In the genomic region with DNA sequence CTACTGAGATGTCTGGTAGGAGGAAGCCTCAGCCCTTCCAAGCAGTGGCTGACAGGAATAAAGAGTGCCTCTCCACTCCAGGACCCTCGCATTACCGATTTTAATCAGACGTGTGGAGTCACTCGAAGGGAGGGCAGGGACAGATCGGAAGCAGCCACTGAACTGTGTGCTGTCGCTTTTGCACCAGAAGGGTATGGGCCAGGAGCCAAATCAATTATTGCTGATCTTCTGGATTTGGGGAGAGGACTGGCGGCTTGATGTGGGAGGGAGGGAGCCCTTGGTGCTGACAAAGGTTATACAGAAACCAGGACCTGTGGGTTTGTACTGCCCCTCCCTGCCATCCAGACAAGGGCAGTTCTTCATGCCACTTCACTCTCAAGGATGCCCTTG, we compare ENCODE assay signal across 12 mouse cellular contexts.
DNase-seq lines count a peak whose midpoint lies in the region; ATAC-seq and TF ChIP-seq lines count a peak whose summit lies in the region.
"Had no signal": no experiment of that assay in that cellular context is flagged by ENCODE, and none has a peak within 500 bp of the region (broad histone marks: within the 10 kb centered on the region; RNA-seq: fewer than 3 reads in every experiment).

No protein-coding gene starts in this region.

- no peak for DNase-seq in kidney, postnatal 36 days
- DNase-seq in cerebellum, postnatal 14 days: peak; percentile 88
- peak; percentile 90 for DNase-seq in midbrain, postnatal 0 days (ENCODE audit: low spot score)
- DNase-seq in spleen, postnatal 4 days (ENCODE audit: low spot score in 2 of 2): no peak
- no peak for DNase-seq in liver
- DNase-seq in heart, adult 9 months (ENCODE audit: low spot score in 2 of 2): no peak

- no peaks in the 10 kb centered on the region for H3K9me3 ChIP-seq in kidney, embryonic 14.5 days (ENCODE audit: control insufficient read depth, low read length)
- no peaks in the 10 kb centered on the region for H3K9me3 ChIP-seq in hindbrain, embryonic 13.5 days
- H3K9me3 ChIP-seq in midbrain, postnatal 0 days (ENCODE audit: low read length): no peaks in the 10 kb centered on the region

- ATAC-seq in kidney, embryonic 14.5 days (ENCODE audit: low FRiP score, low TSS enrichment): peak; percentile 16; the same call in 1 of the 2 replicates
- ATAC-seq in hindbrain, embryonic 13.5 days (ENCODE audit: low FRiP score): peak; percentile 70
- peak; percentile 36 for ATAC-seq in midbrain, postnatal 0 days (ENCODE audit: low FRiP score)
- ATAC-seq: inflammation-experienced regulatory T-cells, adult 6 months had no signal

- H3K36me3 ChIP-seq in kidney, embryonic 14.5 days (ENCODE audit: control insufficient read depth, insufficient read depth, low read length): no peaks in the 10 kb centered on the region
- no peaks in the 10 kb centered on the region for H3K36me3 ChIP-seq in hindbrain, embryonic 13.5 days
- H3K36me3 ChIP-seq in midbrain, postnatal 0 days (ENCODE audit: insufficient read depth, low read length): no peaks in the 10 kb centered on the region

- H3K4me1 ChIP-seq in kidney, embryonic 14.5 days (ENCODE audit: control insufficient read depth, insufficient read depth, low read length): peaks cover 24% of the 10 kb centered on the region
- peaks cover 48% of the 10 kb centered on the region for H3K4me1 ChIP-seq in hindbrain, embryonic 13.5 days (replicated peaks)
- peaks cover 9% of the 10 kb centered on the region for H3K4me1 ChIP-seq in midbrain, postnatal 0 days (ENCODE audit: insufficient read depth, low read length)

- no peaks in the 10 kb centered on the region for H3K27me3 ChIP-seq in kidney, embryonic 14.5 days (ENCODE audit: control insufficient read depth, insufficient read depth, low read length)
- no peaks in the 10 kb centered on the region for H3K27me3 ChIP-seq in hindbrain, embryonic 13.5 days
- no peaks in the 10 kb centered on the region for H3K27me3 ChIP-seq in midbrain, postnatal 0 days (ENCODE audit: insufficient read depth, low read length)

- peak overlapping the region; percentile 31 for H3K4me2 ChIP-seq in kidney, embryonic 14.5 days (replicated peaks; ENCODE audit: low read depth, low read length)
- peak overlapping the region; percentile 34 for H3K4me2 ChIP-seq in hindbrain, embryonic 13.5 days
- H3K4me2 ChIP-seq in midbrain, postnatal 0 days (ENCODE audit: low read depth, low read length, poor library complexity, severe bottlenecking): no peak overlapping the region

- TF ChIP-seq CTCF in midbrain, postnatal 0 days (IDR thresholded peaks at IDR 0.05): no peak

- no peak overlapping the region for H3K9ac ChIP-seq in kidney, embryonic 14.5 days (ENCODE audit: low read depth, low read length)
- no peak overlapping the region; the same call in 1 of the 2 replicates for H3K9ac ChIP-seq in hindbrain, embryonic 13.5 days
- H3K9ac ChIP-seq in midbrain, postnatal 0 days (replicated peaks; ENCODE audit: low read length, poor library complexity, severe bottlenecking): no peak overlapping the region
- H3K9ac ChIP-seq: liver, embryonic 14.5 days had no signal

- no peak overlapping the region; the same call in 1 of the 2 replicates for H3K4me3 ChIP-seq in kidney, embryonic 14.5 days (ENCODE audit: low read length)
- H3K4me3 ChIP-seq in hindbrain, embryonic 13.5 days: no peak overlapping the region
- H3K4me3 ChIP-seq in midbrain, postnatal 0 days (ENCODE audit: low read depth, low read length): no peak overlapping the region
- H3K4me3 ChIP-seq: erythroblast, embryonic 14.5 days; myocyte had no signal

- H3K27ac ChIP-seq in kidney, embryonic 14.5 days (ENCODE audit: low read depth, low read length): no peak overlapping the region
- peak overlapping the region; percentile 67 for H3K27ac ChIP-seq in hindbrain, embryonic 13.5 days
- no peak overlapping the region for H3K27ac ChIP-seq in midbrain, postnatal 0 days (ENCODE audit: low read depth, low read length)
- H3K27ac ChIP-seq: liver, embryonic 14.5 days had no signal

- WGBS in kidney, embryonic 14.5 days: 6% methylated on average over 7 of the region's 7 CpGs
- 10% methylated on average over 7 of the region's 7 CpGs for WGBS in hindbrain, embryonic 13.5 days
- 16% methylated on average over 7 of the region's 7 CpGs for WGBS in midbrain, postnatal 0 days

Comparison
In these comparisons a context has a peak if more than half of its experiments do, and no peak if none do; other contexts are left out.
1. ATAC-seq: peak in every context shown above with its lines; median percentile 70 in hindbrain, embryonic 13.5 days; 36 in midbrain, postnatal 0 days; 16 in kidney, embryonic 14.5 days.
2. DNase-seq: peak in cerebellum, postnatal 14 days (2 of 2) and midbrain, postnatal 0 days (single experiment); none in kidney, postnatal 36 days (0 of 2), spleen, postnatal 4 days (0 of 2), liver (single experiment) and heart, adult 9 months (0 of 2).